ENCODE assay signal across 21 mouse cellular contexts in genomic region chr10:121038556-121039284, GRCm38 (mm10). TPM values are rescaled to one million over a fixed set of nuclear protein-coding genes. Genes with fewer than 3 reads are reported as not detected.
"Had no signal": no experiment of that assay in that cellular context is flagged by ENCODE, and none has a peak within 500 bp of the region (broad histone marks: within the 10 kb centered on the region; RNA-seq: fewer than 3 reads in every experiment).

No protein-coding gene starts in this region.

- H3K9me3 ChIP-seq: lung, embryonic 15.5 days; midbrain, embryonic 10.5 days; midbrain, embryonic 12.5 days; neural tube, embryonic 13.5 days; neural tube, embryonic 15.5 days had no signal

- ATAC-seq: lung, postnatal 0 days; midbrain, embryonic 16.5 days had no signal

- H3K9ac ChIP-seq: lung, embryonic 15.5 days; midbrain, embryonic 12.5 days; neural tube, embryonic 13.5 days; neural tube, embryonic 15.5 days had no signal

- DNase-seq: lung, adult 18-20 months; lung, postnatal 4 days; midbrain, embryonic 14.5 days; retina, postnatal 1 day; right cerebral cortex, adult 18-20 months; right cerebral cortex, postnatal 25 days; right cerebral cortex, postnatal 4 days; spleen, adult 18-20 months; thymus, adult 18-20 months; thymus, postnatal 14 days; thymus, postnatal 36 days had no signal

- H3K27ac ChIP-seq: lung, embryonic 15.5 days; midbrain, embryonic 10.5 days; midbrain, embryonic 12.5 days; neural tube, embryonic 13.5 days; neural tube, embryonic 15.5 days had no signal

- H3K36me3 ChIP-seq: lung, embryonic 15.5 days; midbrain, embryonic 10.5 days; midbrain, embryonic 12.5 days; neural tube, embryonic 13.5 days; neural tube, embryonic 15.5 days had no signal

- H3K4me2 ChIP-seq: lung, embryonic 15.5 days; midbrain, embryonic 12.5 days; neural tube, embryonic 13.5 days; neural tube, embryonic 15.5 days had no signal

- H3K4me3 ChIP-seq: lung, embryonic 15.5 days; midbrain, embryonic 10.5 days; midbrain, embryonic 12.5 days; myocyte; neural tube, embryonic 13.5 days; neural tube, embryonic 15.5 days had no signal

RNA-seq across cellular contexts. Expression of gene Wif1, which starts 5.0 kb away (rescaled TPM):
- total RNA-seq: megakaryocyte-erythroid progenitor cell, adult 5-6 weeks had no signal
- polyA plus RNA-seq: thymus, postnatal 0 days had no signal
